Mouse (Mus musculus) spleen, embryonic (tissue): ENCODE measurements around the gene Pcdh10.

Experiments used
- CTCF ChIA-PET: fragments of 350-600 bp; sonication (Branson Sonifier 250); formaldehyde crosslinking; loops from one replicate; lab custom pipeline; 2022; lab: Charles Lee

Pcdh10 gene

DNA sequence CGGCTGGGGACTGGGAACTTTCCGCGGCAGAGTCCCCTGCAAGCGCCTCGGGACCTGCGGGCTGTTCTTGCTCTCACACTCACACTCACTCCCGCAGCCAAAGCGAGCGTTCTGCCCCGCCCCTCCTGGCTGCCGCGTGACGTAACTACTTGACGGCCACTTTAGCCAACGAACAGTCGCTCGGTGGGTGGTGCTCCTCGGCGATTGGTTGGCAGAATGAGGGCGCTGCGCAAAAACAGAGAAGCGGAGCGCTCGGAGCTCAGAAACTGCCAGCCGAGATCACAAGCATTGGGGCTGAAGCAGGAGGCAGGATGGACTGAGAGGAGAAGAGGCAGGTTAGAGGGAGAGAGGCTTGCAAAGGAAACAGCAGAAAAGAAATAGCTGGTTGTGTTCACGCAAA, at the start of gene Pcdh10:
Gene Pcdh10 (plus strand): TSS at position 254 of the 400 bp plus-strand sequence.
- CTCF ChIA-PET = no interaction called here

- CTCF ChIA-PET = no interaction called here
These were observed 22.3 kb upstream of the Pcdh10 start for GRCm38 (mm10) chr3:45355919-45356318.

DNA sequence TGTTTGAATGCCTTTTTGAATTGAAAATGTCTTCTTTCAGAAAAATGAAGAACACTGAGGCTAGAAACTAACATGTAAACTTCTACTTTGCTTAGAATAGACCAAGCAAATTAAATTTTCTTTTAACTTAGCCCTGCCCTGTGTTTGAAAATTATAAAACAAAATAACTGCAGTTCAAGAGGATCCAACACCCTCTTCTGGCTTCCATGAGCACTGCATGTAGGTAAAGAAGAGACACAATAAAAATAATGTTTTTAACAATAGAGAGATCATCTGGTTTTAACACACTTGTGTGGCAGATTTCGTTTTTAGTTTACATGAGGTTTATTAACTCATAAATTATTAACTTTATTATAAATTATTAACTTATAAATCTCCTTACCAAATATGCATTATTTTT, 9.2 kb upstream of the Pcdh10 start:
- CTCF ChIA-PET = no interaction called here

DNA sequence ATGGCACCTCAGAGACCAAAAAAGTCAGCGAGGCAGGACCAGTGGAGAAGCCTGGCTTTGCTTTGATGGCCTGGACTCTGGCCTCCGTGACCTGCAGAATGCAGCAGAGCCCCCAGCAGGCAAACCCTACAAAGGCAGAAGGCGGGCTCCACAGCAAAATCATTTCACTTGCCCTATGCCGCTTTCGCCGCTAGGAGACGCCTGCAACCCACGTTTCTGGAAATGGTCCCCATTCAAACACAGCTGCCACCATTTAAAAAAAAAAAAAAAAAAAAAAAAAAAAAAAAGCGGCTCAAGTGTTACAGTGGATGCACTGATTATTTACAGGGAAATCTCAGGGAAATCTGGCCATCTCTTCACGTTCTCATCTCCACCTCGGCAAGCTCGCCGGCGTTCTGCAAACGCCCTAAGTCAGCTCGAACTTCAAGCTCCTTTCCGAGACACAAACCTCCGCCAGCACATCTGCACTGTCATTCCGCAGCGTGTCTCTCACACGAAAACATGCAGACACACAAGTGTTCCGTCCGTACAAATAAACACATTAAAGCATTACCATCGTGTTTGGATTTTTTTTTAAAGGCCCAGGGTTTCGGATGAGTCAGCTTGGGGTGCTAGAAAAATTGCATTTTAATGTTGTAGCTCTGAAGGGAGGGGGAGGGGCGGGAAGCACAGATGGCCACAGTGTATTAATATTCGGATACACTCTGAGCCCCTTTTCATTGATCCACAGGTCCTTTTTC, 2.3 kb upstream of the Pcdh10 start:
- CTCF ChIA-PET = no interaction called here

- CTCF ChIA-PET = no interaction called here
These were observed 1.5 kb upstream of the Pcdh10 start for GRCm38 (mm10) chr3:45376501-45377390.

GRCm38 (mm10) chr3:45377391-45377998, 703 bp upstream of the Pcdh10 start:
- CTCF ChIA-PET = no interaction called here

DNA sequence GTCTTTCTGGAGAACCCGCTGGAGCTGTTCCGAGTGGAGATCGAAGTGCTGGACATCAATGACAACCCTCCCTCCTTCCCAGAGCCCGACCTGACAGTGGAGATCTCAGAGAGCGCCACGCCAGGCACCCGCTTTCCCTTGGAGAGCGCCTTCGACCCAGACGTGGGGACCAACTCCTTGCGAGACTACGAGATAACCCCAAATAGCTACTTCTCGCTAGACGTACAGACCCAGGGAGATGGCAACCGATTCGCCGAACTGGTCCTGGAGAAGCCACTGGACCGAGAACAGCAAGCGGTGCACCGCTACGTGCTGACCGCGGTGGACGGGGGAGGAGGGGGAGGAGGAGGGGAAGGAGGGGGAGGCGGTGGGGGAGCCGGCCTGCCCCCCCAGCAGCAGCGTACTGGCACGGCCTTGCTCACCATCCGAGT, 1.4 kb downstream of the Pcdh10 start:
- CTCF ChIA-PET = no interaction called here

DNA sequence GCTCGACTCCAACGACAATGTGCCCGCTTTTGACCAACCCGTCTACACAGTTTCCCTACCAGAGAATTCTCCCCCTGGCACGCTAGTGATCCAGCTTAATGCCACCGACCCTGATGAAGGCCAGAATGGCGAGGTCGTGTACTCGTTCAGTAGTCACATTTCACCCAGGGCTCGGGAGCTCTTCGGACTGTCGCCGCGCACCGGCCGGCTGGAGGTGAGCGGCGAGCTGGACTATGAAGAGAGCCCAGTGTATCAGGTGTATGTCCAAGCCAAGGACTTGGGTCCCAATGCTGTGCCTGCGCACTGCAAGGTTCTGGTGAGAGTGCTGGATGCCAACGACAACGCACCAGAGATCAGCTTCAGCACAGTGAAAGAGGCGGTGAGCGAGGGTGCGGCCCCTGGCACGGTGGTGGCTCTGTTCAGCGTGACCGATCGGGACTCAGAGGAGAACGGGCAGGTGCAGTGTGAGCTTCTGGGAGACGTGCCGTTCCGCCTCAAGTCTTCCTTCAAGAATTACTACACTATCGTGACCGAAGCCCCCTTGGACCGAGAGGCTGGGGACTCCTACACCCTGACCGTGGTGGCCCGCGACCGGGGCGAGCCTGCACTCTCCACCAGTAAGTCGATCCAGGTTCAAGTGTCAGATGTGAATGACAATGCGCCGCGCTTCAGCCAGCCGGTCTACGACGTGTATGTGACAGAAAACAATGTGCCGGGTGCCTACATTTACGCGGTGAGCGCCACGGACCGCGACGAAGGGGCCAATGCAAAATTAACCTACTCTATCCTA, 2.0 kb downstream of the Pcdh10 start:
- CTCF ChIA-PET = no interaction called here

GRCm38 (mm10) chr3:45380811-45381761, 2.9 kb downstream of the Pcdh10 start:
- CTCF ChIA-PET = no interaction called here

DNA sequence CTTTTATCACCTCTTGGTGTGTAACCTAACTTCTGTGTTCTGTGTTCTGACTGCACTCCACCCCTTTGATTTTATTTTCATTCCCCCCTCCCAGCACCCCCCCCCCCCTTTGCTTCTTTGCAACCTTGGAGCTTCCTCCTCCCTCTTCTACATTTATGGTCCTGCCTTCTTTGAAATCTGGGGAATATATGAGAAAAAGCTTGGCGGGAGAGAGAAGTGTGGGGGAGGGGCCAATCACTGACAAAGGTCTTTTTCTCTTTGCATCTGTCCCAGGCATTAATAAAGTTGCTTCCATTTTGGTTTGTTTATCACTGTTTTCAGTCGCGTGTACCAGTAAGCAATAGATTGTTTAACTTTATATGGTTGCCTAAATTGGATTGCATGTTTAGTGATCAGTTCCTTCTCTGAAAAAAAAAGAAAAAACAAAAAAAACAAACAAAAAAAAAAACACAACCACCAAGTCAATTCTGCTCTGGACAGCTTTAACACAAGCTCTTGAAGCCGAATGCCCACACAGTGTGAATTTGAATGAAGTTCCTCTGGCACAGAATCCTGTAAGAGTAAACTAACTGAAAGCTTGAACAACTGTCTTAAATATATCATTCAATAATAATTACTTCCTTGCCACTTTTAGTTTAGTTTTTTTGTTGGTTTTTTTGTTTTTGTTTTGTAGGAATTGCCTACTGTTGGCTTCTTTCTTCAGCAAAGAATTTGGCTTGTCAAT, 4.0 kb downstream of the Pcdh10 start:
- CTCF ChIA-PET = no interaction called here

DNA sequence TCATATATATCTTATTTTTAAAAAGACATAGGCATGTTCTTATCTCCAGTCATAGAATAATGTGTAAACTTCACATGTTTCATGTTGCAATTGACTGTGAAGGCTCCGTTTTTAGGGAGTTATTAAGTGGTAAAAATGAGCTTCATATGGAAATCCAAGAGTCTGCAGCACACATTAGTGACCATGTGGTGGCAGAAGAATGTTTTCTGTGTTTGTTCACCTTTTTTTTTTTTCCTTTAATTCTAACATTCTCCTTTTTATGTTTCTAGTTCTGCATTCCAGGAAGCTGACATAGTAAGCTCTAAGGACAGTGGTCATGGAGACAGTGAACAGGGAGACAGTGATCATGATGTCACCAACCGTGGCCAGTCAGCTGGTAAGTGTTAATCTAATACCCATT, 5.6 kb downstream of the Pcdh10 start:
- CTCF ChIA-PET = no interaction called here

GRCm38 (mm10) chr3:45385028-45385427, 6.8 kb downstream of the Pcdh10 start:
- CTCF ChIA-PET = no interaction called here

GRCm38 (mm10) chr3:45385451-45385850, 7.3 kb downstream of the Pcdh10 start:
- CTCF ChIA-PET = no interaction called here

- CTCF ChIA-PET = no interaction called here
These were observed 8.3 kb downstream of the Pcdh10 start for GRCm38 (mm10) chr3:45386512-45386911.

DNA sequence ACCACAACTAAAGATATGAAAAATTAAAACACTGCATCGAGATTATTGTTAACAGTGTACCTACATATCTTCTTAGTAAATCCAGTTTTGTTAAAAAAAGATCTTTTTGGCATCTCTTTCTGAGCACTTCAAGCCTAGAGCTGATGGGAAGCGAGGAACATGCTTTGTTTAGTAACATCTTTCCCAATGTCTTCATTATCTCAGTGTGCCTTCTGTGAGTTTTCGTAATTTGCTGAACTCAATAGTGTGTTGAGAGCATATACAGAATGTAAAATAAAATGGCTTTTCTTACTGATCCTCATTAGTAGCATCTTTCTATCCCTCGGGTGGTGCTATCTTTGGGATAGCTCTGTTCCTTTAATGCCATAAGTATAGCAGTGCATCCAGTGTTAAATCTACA, 18.9 kb downstream of the Pcdh10 start:
- CTCF ChIA-PET = no interaction called here

DNA sequence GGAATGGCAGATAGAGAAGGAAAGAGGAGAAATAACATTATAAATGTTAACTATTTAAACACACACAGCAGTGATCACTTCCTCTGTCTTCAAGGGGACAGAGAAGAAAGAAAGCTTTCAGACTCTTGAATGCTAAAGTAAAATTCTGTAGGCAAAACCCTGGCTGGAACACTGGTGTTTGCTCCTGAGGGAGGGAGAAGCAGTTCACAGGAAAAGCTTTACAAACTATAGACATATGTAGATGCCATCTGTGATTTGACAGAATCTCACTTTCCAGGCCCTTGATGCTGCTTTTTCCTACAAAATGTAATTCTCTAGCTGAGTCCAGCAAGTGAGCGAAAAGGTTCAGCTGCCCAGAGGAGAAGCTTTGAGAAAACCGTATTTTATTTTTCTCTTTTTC, 25.0 kb downstream of the Pcdh10 start:
- CTCF ChIA-PET = no interaction called here

DNA sequence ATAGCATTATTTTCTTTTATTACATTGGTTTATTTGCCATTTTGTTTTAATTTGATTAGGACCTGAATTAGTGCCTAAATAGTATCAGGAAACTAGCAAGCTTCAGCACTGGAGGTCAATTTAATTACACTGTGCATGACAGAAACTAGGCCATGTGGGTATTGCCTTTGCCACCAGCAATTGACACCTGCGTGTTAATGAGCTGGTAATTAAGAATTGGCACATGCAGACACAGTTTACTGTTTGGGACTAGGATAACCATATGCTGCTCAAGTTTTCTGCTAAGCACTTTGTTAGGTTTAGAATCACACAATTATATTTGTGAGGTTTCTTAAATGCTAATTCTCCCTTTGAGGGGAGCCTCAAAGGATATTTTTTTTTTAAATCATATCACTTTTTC, 53.5 kb downstream of the Pcdh10 start:
- CTCF ChIA-PET = no interaction called here

GRCm38 (mm10) chr3:45432172-45432765, 54.1 kb downstream of the Pcdh10 start:
- CTCF ChIA-PET = no interaction called here
